Mouse (Mus musculus): ENCODE results near the gene Sh3gl2. TPM values are rescaled to one million over a fixed set of nuclear protein-coding genes. Genes with fewer than 3 reads are reported as not detected.

Gene Sh3gl2
- polyA plus RNA-seq, 2 experiments, result 0.10 TPM; not detected in 1

DNA sequence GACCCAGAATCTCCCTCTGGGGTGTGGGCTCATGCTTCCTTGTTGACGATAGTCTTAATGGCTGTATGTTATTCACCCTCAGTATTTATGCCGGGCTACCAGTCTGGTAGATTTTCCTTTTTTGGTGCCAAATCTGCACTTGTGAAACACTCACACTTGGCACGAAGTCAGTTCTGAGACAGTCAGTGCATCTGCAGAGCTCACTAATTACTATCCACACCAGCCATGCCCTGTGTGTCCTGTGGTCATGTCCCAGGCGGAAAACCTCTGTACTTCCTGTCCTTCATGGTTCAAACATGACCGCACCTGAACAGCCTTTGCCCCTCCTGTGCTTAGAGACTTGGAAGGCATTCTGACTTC, 23.6 kb downstream of the Sh3gl2 start:
- 62% methylated on average over 5 of the region's 5 CpGs for WGBS (ENCODE audit: insufficient replicate concordance)
- Histone ChIP-seq H3K27ac (no peak overlapping the region), H3K9me3 (ENCODE audit: control insufficient read depth, low read length) (no peaks in the 10 kb centered on the region), H3K36me3 (replicated peaks; ENCODE audit: control insufficient read depth, insufficient read depth, low read depth) (no peaks in the 10 kb centered on the region), H3K27me3 (ENCODE audit: control insufficient read depth, insufficient read depth, low read length) (no peaks in the 10 kb centered on the region), H3K4me1 (replicated peaks; ENCODE audit: control insufficient read depth in 2 of 2, insufficient read depth in 2 of 2, low read length in 1 of 2) (no peaks in the 10 kb centered on the region), H3K9ac (replicated peaks) (no peak overlapping the region), H3K4me3 (ENCODE audit: insufficient read depth in 1 of 2, low read depth in 2 of 2, low read length in 2 of 2) (no peak overlapping the region), H3K4me2 (ENCODE audit: low read depth) (no peak overlapping the region)
- ATAC-seq (ENCODE audit: insufficient read depth), result no peak
- no peak for DNase-seq (ENCODE audit: low read depth in 3 of 3, low spot score in 3 of 3)
- TF ChIP-seq CTCF (IDR thresholded peaks at IDR 0.05; ENCODE audit: low read depth) (no peak), EP300 (IDR thresholded peaks at IDR 0.05; ENCODE audit: low read depth) (no peak)

- Histone ChIP-seq H3K27ac (no peak overlapping the region), H3K9ac (replicated peaks) (no peak overlapping the region), H3K4me3 (ENCODE audit: insufficient read depth in 1 of 2, low read depth in 2 of 2, low read length in 2 of 2) (no peak overlapping the region), H3K9me3 (ENCODE audit: control insufficient read depth, low read length) (no peaks in the 10 kb centered on the region), H3K4me1 (replicated peaks; ENCODE audit: control insufficient read depth in 2 of 2, insufficient read depth in 2 of 2, low read length in 1 of 2) (no peaks in the 10 kb centered on the region), H3K27me3 (ENCODE audit: control insufficient read depth, insufficient read depth, low read length) (no peaks in the 10 kb centered on the region), H3K4me2 (ENCODE audit: low read depth) (no peak overlapping the region), H3K36me3 (replicated peaks; ENCODE audit: control insufficient read depth, insufficient read depth, low read depth) (no peaks in the 10 kb centered on the region)
- 62% methylated on average over 14 of the region's 14 CpGs for WGBS (ENCODE audit: insufficient replicate concordance)
- DNase-seq (ENCODE audit: low read depth in 3 of 3, low spot score in 3 of 3), result no peak
- TF ChIP-seq EP300 (IDR thresholded peaks at IDR 0.05; ENCODE audit: low read depth) (no peak), CTCF (IDR thresholded peaks at IDR 0.05; ENCODE audit: low read depth) (no peak)
- no peak for ATAC-seq (ENCODE audit: insufficient read depth)
These were observed 27.8 kb downstream of the Sh3gl2 start for GRCm38 (mm10) chr4:85232386-85233381.

GRCm38 (mm10) chr4:85241675-85242074, 36.7 kb downstream of the Sh3gl2 start:
- Histone ChIP-seq H3K9me3 (ENCODE audit: control insufficient read depth, low read length) (no peaks in the 10 kb centered on the region), H3K4me2 (ENCODE audit: low read depth) (no peak overlapping the region), H3K27me3 (ENCODE audit: control insufficient read depth, insufficient read depth, low read length) (no peaks in the 10 kb centered on the region), H3K9ac (replicated peaks) (no peak overlapping the region), H3K4me3 (ENCODE audit: insufficient read depth in 1 of 2, low read depth in 2 of 2, low read length in 2 of 2) (no peak overlapping the region), H3K4me1 (replicated peaks; ENCODE audit: control insufficient read depth in 2 of 2, insufficient read depth in 2 of 2, low read length in 1 of 2) (no peaks in the 10 kb centered on the region), H3K27ac (no peak overlapping the region), H3K36me3 (replicated peaks; ENCODE audit: control insufficient read depth, insufficient read depth, low read depth) (no peaks in the 10 kb centered on the region)
- DNase-seq (ENCODE audit: low read depth in 3 of 3, low spot score in 3 of 3), result no peak
- 60% methylated on average over 3 of the region's 3 CpGs for WGBS (ENCODE audit: insufficient replicate concordance)
- no peak for TF ChIP-seq EP300 (IDR thresholded peaks at IDR 0.05; ENCODE audit: low read depth)
- TF ChIP-seq CTCF (IDR thresholded peaks at IDR 0.05; ENCODE audit: low read depth), result no peak
- no peak for ATAC-seq (ENCODE audit: insufficient read depth)

DNA sequence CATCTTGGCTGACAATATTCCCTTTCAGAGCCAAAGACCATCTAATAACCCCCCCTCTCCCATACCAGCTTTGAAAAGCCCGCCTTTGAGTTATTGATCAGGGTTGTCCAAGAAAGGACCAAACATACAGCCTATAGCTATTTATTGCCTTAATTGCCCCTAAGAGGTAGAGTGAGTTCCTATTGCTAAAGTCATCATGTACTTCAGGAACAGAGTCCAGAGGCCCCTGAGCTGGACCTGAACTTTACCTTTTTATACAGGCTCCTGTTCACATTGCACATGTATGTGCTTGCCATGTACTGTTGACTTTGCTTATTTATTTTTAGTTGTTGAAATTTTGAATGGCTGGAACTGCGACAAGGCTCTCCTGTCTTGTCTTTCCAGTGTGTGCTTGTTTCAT, 37.6 kb downstream of the Sh3gl2 start:
- TF ChIP-seq EP300 (IDR thresholded peaks at IDR 0.05; ENCODE audit: low read depth) (no peak), CTCF (IDR thresholded peaks at IDR 0.05; ENCODE audit: low read depth) (no peak)
- H3K27me3 ChIP-seq (ENCODE audit: control insufficient read depth, insufficient read depth, low read length), result no peaks in the 10 kb centered on the region
- no peak overlapping the region for H3K9ac ChIP-seq (replicated peaks)
- H3K36me3 ChIP-seq (replicated peaks; ENCODE audit: control insufficient read depth, insufficient read depth, low read depth), result no peaks in the 10 kb centered on the region
- no peak for ATAC-seq (ENCODE audit: insufficient read depth)
- H3K4me1 ChIP-seq (replicated peaks; ENCODE audit: control insufficient read depth in 2 of 2, insufficient read depth in 2 of 2, low read length in 1 of 2), result no peaks in the 10 kb centered on the region
- H3K9me3 ChIP-seq (ENCODE audit: control insufficient read depth, low read length), result no peaks in the 10 kb centered on the region
- WGBS (ENCODE audit: insufficient replicate concordance), result 53% methylated on average over 2 of the region's 2 CpGs
- H3K4me2 ChIP-seq (ENCODE audit: low read depth), result no peak overlapping the region
- DNase-seq (ENCODE audit: low read depth in 3 of 3, low spot score in 3 of 3), result no peak
- no peak overlapping the region for H3K27ac ChIP-seq
- no peak overlapping the region for H3K4me3 ChIP-seq (ENCODE audit: insufficient read depth in 1 of 2, low read depth in 2 of 2, low read length in 2 of 2)

GRCm38 (mm10) chr4:85248673-85249072, 43.7 kb downstream of the Sh3gl2 start:
- Histone ChIP-seq H3K36me3 (replicated peaks; ENCODE audit: control insufficient read depth, insufficient read depth, low read depth) (no peaks in the 10 kb centered on the region), H3K4me3 (ENCODE audit: insufficient read depth in 1 of 2, low read depth in 2 of 2, low read length in 2 of 2) (no peak overlapping the region), H3K9me3 (ENCODE audit: control insufficient read depth, low read length) (no peaks in the 10 kb centered on the region), H3K9ac (replicated peaks) (no peak overlapping the region), H3K4me2 (ENCODE audit: low read depth) (no peak overlapping the region), H3K4me1 (replicated peaks; ENCODE audit: control insufficient read depth in 2 of 2, insufficient read depth in 2 of 2, low read length in 1 of 2) (no peaks in the 10 kb centered on the region), H3K27me3 (ENCODE audit: control insufficient read depth, insufficient read depth, low read length) (no peaks in the 10 kb centered on the region), H3K27ac (no peak overlapping the region)
- DNase-seq (ENCODE audit: low read depth in 3 of 3, low spot score in 3 of 3) (no peak), ATAC-seq (ENCODE audit: insufficient read depth) (no peak)
- WGBS (ENCODE audit: insufficient replicate concordance), result 71% methylated on average over 3 of the region's 3 CpGs
- TF ChIP-seq EP300 (IDR thresholded peaks at IDR 0.05; ENCODE audit: low read depth), result no peak
- no peak for TF ChIP-seq CTCF (IDR thresholded peaks at IDR 0.05; ENCODE audit: low read depth)

Measured in liver, embryonic 14.5 days (tissue).